Mouse (Mus musculus): ENCODE results near the gene Scaf11. TPM values are rescaled to one million over a fixed set of nuclear protein-coding genes. Genes with fewer than 3 reads are reported as not detected.
"Not testable (repeated sequence)": the region's sequence is repeated elsewhere in the genome, so short reads cannot be mapped to it uniquely, and the experiment has no call there.

Gene Scaf11
- polyA plus RNA-seq, 1 experiment from 2014 or later, result 101 TPM

DNA sequence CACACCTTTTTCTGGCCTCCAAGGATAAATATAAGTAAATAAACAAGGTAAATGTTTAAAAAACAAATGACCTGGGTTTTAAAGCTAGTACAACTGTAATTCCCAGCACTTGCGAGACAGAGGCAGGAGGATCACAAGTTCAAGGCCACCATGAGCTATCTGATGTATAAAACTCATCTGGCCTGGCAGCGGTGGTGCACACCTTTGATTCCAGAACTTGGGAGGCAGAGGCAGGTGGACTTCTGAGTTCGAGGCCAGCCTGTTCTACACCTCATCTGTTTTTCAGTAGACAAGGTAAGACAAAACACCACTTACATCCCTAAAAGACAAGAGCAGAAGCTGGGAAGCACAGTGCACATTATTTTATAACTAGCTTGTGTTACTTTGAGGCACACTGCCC is 2.4 kb downstream of the Scaf11 start:
- DNase-seq (ENCODE audit: low spot score, missing footprints) (no peak), ATAC-seq (ENCODE audit: low FRiP score) (no peak)
- no peaks in the 10 kb centered on the region for H3K9me3 ChIP-seq (ENCODE audit: control insufficient read depth, low read length)
- peaks cover 13% of the 10 kb centered on the region for H3K4me1 ChIP-seq (ENCODE audit: control insufficient read depth, insufficient read depth, low read length)
- H3K9ac ChIP-seq (ENCODE audit: low read length), result no peak overlapping the region
- no peaks in the 10 kb centered on the region for H3K36me3 ChIP-seq (ENCODE audit: control insufficient read depth, insufficient read depth, low read length)
- no peak overlapping the region for H3K4me3 ChIP-seq (ENCODE audit: low read depth, low read length)
- H3K4me2 ChIP-seq, result no peak overlapping the region
- no peak overlapping the region for H3K27ac ChIP-seq (ENCODE audit: low read depth, low read length)
- WGBS, result 91% methylated on average over 3 of the region's 3 CpGs
- H3K27me3 ChIP-seq (ENCODE audit: control insufficient read depth, insufficient read depth, low read length), result no peaks in the 10 kb centered on the region

- no peaks in the 10 kb centered on the region for H3K9me3 ChIP-seq (ENCODE audit: control insufficient read depth, low read length)
- WGBS, result 83% methylated on average over 3 of the region's 3 CpGs
- no peak overlapping the region for H3K4me2 ChIP-seq
- H3K4me1 ChIP-seq (ENCODE audit: control insufficient read depth, insufficient read depth, low read length), result peaks cover 13% of the 10 kb centered on the region
- no peak overlapping the region for H3K27ac ChIP-seq (ENCODE audit: low read depth, low read length)
- no peaks in the 10 kb centered on the region for H3K36me3 ChIP-seq (ENCODE audit: control insufficient read depth, insufficient read depth, low read length)
- H3K9ac ChIP-seq (ENCODE audit: low read length), result no peak overlapping the region
- ATAC-seq (ENCODE audit: low FRiP score) (no peak), DNase-seq (ENCODE audit: low spot score, missing footprints) (no peak)
- no peak overlapping the region for H3K4me3 ChIP-seq (ENCODE audit: low read depth, low read length)
- H3K27me3 ChIP-seq (ENCODE audit: control insufficient read depth, insufficient read depth, low read length), result no peaks in the 10 kb centered on the region
Measured at GRCm38 (mm10) chr15:96457338-96457664, 3.3 kb downstream of the Scaf11 start.

- Histone ChIP-seq H3K27me3 (ENCODE audit: control insufficient read depth, insufficient read depth, low read length) (no peaks in the 10 kb centered on the region), H3K9me3 (ENCODE audit: control insufficient read depth, low read length) (no peaks in the 10 kb centered on the region), H3K27ac (ENCODE audit: low read depth, low read length) (no peak overlapping the region), H3K4me3 (ENCODE audit: low read depth, low read length) (no peak overlapping the region), H3K36me3 (ENCODE audit: control insufficient read depth, insufficient read depth, low read length) (peaks cover 1% of the 10 kb centered on the region; the same call in 1 of the 2 replicates), H3K9ac (ENCODE audit: low read length) (no peak overlapping the region), H3K4me1 (ENCODE audit: control insufficient read depth, insufficient read depth, low read length) (peaks cover 8% of the 10 kb centered on the region; the same call in 1 of the 2 replicates), H3K4me2 (no peak overlapping the region)
- ATAC-seq (ENCODE audit: low FRiP score) (no peak), DNase-seq (ENCODE audit: low spot score, missing footprints) (no peak)
- WGBS, result 94% methylated on average over 5 of the region's 5 CpGs
Measured at GRCm38 (mm10) chr15:96456651-96457337, 3.8 kb downstream of the Scaf11 start.

GRCm38 (mm10) chr15:96455595-96456214 is 4.9 kb downstream of the Scaf11 start:
- H3K4me1 ChIP-seq (ENCODE audit: control insufficient read depth, insufficient read depth, low read length), result peaks cover 5% of the 10 kb centered on the region; the same call in 1 of the 2 replicates
- 85% methylated on average over 4 of the region's 4 CpGs for WGBS
- ATAC-seq (ENCODE audit: low FRiP score), result no peak
- no peak overlapping the region for H3K9ac ChIP-seq (ENCODE audit: low read length)
- no peaks in the 10 kb centered on the region for H3K27me3 ChIP-seq (ENCODE audit: control insufficient read depth, insufficient read depth, low read length)
- DNase-seq (ENCODE audit: low spot score, missing footprints), result no peak
- no peaks in the 10 kb centered on the region for H3K9me3 ChIP-seq (ENCODE audit: control insufficient read depth, low read length)
- no peak overlapping the region for H3K27ac ChIP-seq (ENCODE audit: low read depth, low read length)
- H3K36me3 ChIP-seq (ENCODE audit: control insufficient read depth, insufficient read depth, low read length), result peaks cover 6% of the 10 kb centered on the region; the same call in 1 of the 2 replicates
- no peak overlapping the region for H3K4me2 ChIP-seq
- H3K4me3 ChIP-seq (ENCODE audit: low read depth, low read length), result no peak overlapping the region

- WGBS, result 97% methylated on average over 1 of the region's 1 CpGs
- Histone ChIP-seq H3K4me1 (ENCODE audit: control insufficient read depth, insufficient read depth, low read length) (no peaks in the 10 kb centered on the region; the same call in 1 of the 2 replicates), H3K9ac (ENCODE audit: low read length) (no peak overlapping the region), H3K27ac (ENCODE audit: low read depth, low read length) (no peak overlapping the region), H3K36me3 (ENCODE audit: control insufficient read depth, insufficient read depth, low read length) (peaks cover 6% of the 10 kb centered on the region; the same call in 1 of the 2 replicates), H3K4me2 (no peak overlapping the region), H3K27me3 (ENCODE audit: control insufficient read depth, insufficient read depth, low read length) (no peaks in the 10 kb centered on the region), H3K9me3 (ENCODE audit: control insufficient read depth, low read length) (no peaks in the 10 kb centered on the region), H3K4me3 (ENCODE audit: low read depth, low read length) (no peak overlapping the region)
- ATAC-seq (ENCODE audit: low FRiP score) (no peak), DNase-seq (ENCODE audit: low spot score, missing footprints) (no peak)
Measured at GRCm38 (mm10) chr15:96453346-96453745, 7.3 kb downstream of the Scaf11 start.

GRCm38 (mm10) chr15:96448656-96449299 is 11.9 kb downstream of the Scaf11 start:
- no peak for ATAC-seq (ENCODE audit: low FRiP score)
- peaks cover 6% of the 10 kb centered on the region; the same call in 1 of the 2 replicates for H3K36me3 ChIP-seq (ENCODE audit: control insufficient read depth, insufficient read depth, low read length)

GRCm38 (mm10) chr15:96446785-96447184 is 13.9 kb downstream of the Scaf11 start:
- DNase-seq (ENCODE audit: low spot score, missing footprints) (peak; percentile 78), ATAC-seq (ENCODE audit: low FRiP score) (no peak)
- Histone ChIP-seq H3K9ac (ENCODE audit: low read length) (no peak overlapping the region), H3K9me3 (ENCODE audit: control insufficient read depth, low read length) (no peaks in the 10 kb centered on the region), H3K4me3 (ENCODE audit: low read depth, low read length) (no peak overlapping the region), H3K36me3 (ENCODE audit: control insufficient read depth, insufficient read depth, low read length) (peaks cover 5% of the 10 kb centered on the region; the same call in 1 of the 2 replicates), H3K27ac (ENCODE audit: low read depth, low read length) (no peak overlapping the region), H3K4me2 (no peak overlapping the region), H3K4me1 (ENCODE audit: control insufficient read depth, insufficient read depth, low read length) (no peaks in the 10 kb centered on the region), H3K27me3 (ENCODE audit: control insufficient read depth, insufficient read depth, low read length) (no peaks in the 10 kb centered on the region)
- 39% methylated on average over 10 of the region's 10 CpGs for WGBS

More at GRCm38 (mm10) chr15:96448656-96449299, 11.9 kb downstream of the Scaf11 start:
- WGBS, result 98% methylated on average over 7 of the region's 7 CpGs
- Histone ChIP-seq H3K4me1 (ENCODE audit: control insufficient read depth, insufficient read depth, low read length) (no peaks in the 10 kb centered on the region), H3K4me2 (no peak overlapping the region), H3K9ac (ENCODE audit: low read length) (no peak overlapping the region), H3K9me3 (ENCODE audit: control insufficient read depth, low read length) (no peaks in the 10 kb centered on the region), H3K27ac (ENCODE audit: low read depth, low read length) (no peak overlapping the region), H3K4me3 (ENCODE audit: low read depth, low read length) (no peak overlapping the region), H3K27me3 (ENCODE audit: control insufficient read depth, insufficient read depth, low read length) (no peaks in the 10 kb centered on the region)
- no peak for DNase-seq (ENCODE audit: low spot score, missing footprints)

DNA sequence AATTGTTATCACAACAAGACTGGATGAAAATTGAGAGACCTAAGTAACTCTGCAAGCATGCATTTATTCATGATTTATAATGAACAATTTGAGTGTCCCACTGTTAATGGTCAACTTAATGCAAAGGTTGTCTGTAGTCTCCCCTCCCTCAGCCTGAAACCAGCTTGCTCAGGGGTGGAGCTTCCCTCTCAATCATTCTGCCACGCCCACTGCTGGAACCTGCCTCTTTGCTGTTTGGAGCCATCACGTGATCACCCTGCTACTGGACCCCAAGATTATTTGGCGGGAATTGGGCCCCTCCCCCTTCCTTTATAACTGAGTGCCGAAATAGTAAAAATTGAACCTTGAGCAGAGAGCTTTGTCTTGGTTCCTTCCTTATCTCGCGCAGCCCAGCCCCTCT is 19.2 kb downstream of the Scaf11 start:
- 80% methylated on average over 5 of the region's 6 CpGs for WGBS
- not testable (repeated sequence) for DNase-seq (ENCODE audit: low spot score, missing footprints); H3K9ac ChIP-seq (ENCODE audit: low read length); H3K27me3 ChIP-seq (ENCODE audit: control insufficient read depth, insufficient read depth, low read length); H3K4me2 ChIP-seq; H3K36me3 ChIP-seq (ENCODE audit: control insufficient read depth, insufficient read depth, low read length); H3K4me3 ChIP-seq (ENCODE audit: low read depth, low read length); H3K4me1 ChIP-seq (ENCODE audit: control insufficient read depth, insufficient read depth, low read length); H3K27ac ChIP-seq (ENCODE audit: low read depth, low read length); ATAC-seq (ENCODE audit: low FRiP score); H3K9me3 ChIP-seq (ENCODE audit: control insufficient read depth, low read length)

- H3K27ac ChIP-seq (ENCODE audit: low read depth, low read length), result no peak overlapping the region
- WGBS, result 87% methylated on average over 1 of the region's 1 CpGs
- DNase-seq (ENCODE audit: low spot score, missing footprints) (no peak), ATAC-seq (ENCODE audit: low FRiP score) (no peak)
- H3K9ac ChIP-seq (ENCODE audit: low read length), result no peak overlapping the region
- no peaks in the 10 kb centered on the region for H3K27me3 ChIP-seq (ENCODE audit: control insufficient read depth, insufficient read depth, low read length)
- no peak overlapping the region for H3K4me2 ChIP-seq
- H3K36me3 ChIP-seq (ENCODE audit: control insufficient read depth, insufficient read depth, low read length), result peaks cover 9% of the 10 kb centered on the region; the same call in 1 of the 2 replicates
- no peaks in the 10 kb centered on the region for H3K4me1 ChIP-seq (ENCODE audit: control insufficient read depth, insufficient read depth, low read length)
- no peaks in the 10 kb centered on the region for H3K9me3 ChIP-seq (ENCODE audit: control insufficient read depth, low read length)
- no peak overlapping the region for H3K4me3 ChIP-seq (ENCODE audit: low read depth, low read length)
Measured at GRCm38 (mm10) chr15:96434202-96434601, 26.4 kb downstream of the Scaf11 start.
